Mouse (Mus musculus): ENCODE data around the gene Dstn. TPM values are rescaled to one million over a fixed set of nuclear protein-coding genes. Genes with fewer than 3 reads are reported as not detected.

Dstn gene
- total and polyA plus RNA-seq, 2 experiments: 27.5 to 252 TPM

- 94% methylated on average over 7 of the region's 7 CpGs for WGBS
- no peak for DNase-seq (ENCODE audit: extremely low read depth, low read depth, low spot score)
- H3K9ac ChIP-seq (ENCODE audit: low read depth, low read length): no peak overlapping the region
- no peaks in the 10 kb centered on the region for H3K4me1 ChIP-seq (ENCODE audit: control insufficient read depth, insufficient read depth, low read length)
- peaks cover 93% of the 10 kb centered on the region for H3K36me3 ChIP-seq (ENCODE audit: control insufficient read depth, insufficient read depth, low read length)
- no peak for TF ChIP-seq POLR2A (IDR thresholded peaks at IDR 0.05; ENCODE audit: extremely low read depth, insufficient read depth, low read length)
- TF ChIP-seq CTCF (IDR thresholded peaks at IDR 0.05; ENCODE audit: low read depth, low read length): no peak
- H3K27me3 ChIP-seq (ENCODE audit: control insufficient read depth, insufficient read depth, low read length): no peaks in the 10 kb centered on the region
- no peak overlapping the region for H3K4me3 ChIP-seq (ENCODE audit: insufficient read depth, low read depth, low read length)
- peaks cover 11% of the 10 kb centered on the region; the same call in 1 of the 2 replicates for H3K79me2 ChIP-seq (ENCODE audit: control insufficient read depth, insufficient read depth, low read length)
- no peak overlapping the region for H3K27ac ChIP-seq (replicated peaks; ENCODE audit: insufficient read depth, low read depth, low read length)
Measured at GRCm38 (mm10) chr2:143969260-143969659, 54.1 kb downstream of the Dstn start.

GRCm38 (mm10) chr2:143970841-143971240, 55.7 kb downstream of the Dstn start:
- no peaks in the 10 kb centered on the region for H3K27me3 ChIP-seq (ENCODE audit: control insufficient read depth, insufficient read depth, low read length)
- H3K36me3 ChIP-seq (ENCODE audit: control insufficient read depth, insufficient read depth, low read length): peaks cover 86% of the 10 kb centered on the region
- no peak overlapping the region for H3K27ac ChIP-seq (replicated peaks; ENCODE audit: insufficient read depth, low read depth, low read length)
- 88% methylated on average over 2 of the region's 2 CpGs for WGBS
- H3K9ac ChIP-seq (ENCODE audit: low read depth, low read length): no peak overlapping the region
- no peak overlapping the region for H3K4me3 ChIP-seq (ENCODE audit: insufficient read depth, low read depth, low read length)
- DNase-seq (ENCODE audit: extremely low read depth, low read depth, low spot score): no peak
- no peak for TF ChIP-seq CTCF (IDR thresholded peaks at IDR 0.05; ENCODE audit: low read depth, low read length)
- no peak for TF ChIP-seq POLR2A (IDR thresholded peaks at IDR 0.05; ENCODE audit: extremely low read depth, insufficient read depth, low read length)
- no peaks in the 10 kb centered on the region for H3K4me1 ChIP-seq (ENCODE audit: control insufficient read depth, insufficient read depth, low read length)
- H3K79me2 ChIP-seq (ENCODE audit: control insufficient read depth, insufficient read depth, low read length): peaks cover 9% of the 10 kb centered on the region; the same call in 1 of the 2 replicates

GRCm38 (mm10) chr2:143971887-143972286, 56.8 kb downstream of the Dstn start:
- H3K4me1 ChIP-seq (ENCODE audit: control insufficient read depth, insufficient read depth, low read length): no peaks in the 10 kb centered on the region
- no peak overlapping the region for H3K9ac ChIP-seq (ENCODE audit: low read depth, low read length)
- no peak for TF ChIP-seq POLR2A (IDR thresholded peaks at IDR 0.05; ENCODE audit: extremely low read depth, insufficient read depth, low read length)
- no peak for TF ChIP-seq CTCF (IDR thresholded peaks at IDR 0.05; ENCODE audit: low read depth, low read length)
- DNase-seq (ENCODE audit: extremely low read depth, low read depth, low spot score): no peak
- H3K27ac ChIP-seq (replicated peaks; ENCODE audit: insufficient read depth, low read depth, low read length): no peak overlapping the region
- H3K79me2 ChIP-seq (ENCODE audit: control insufficient read depth, insufficient read depth, low read length): peaks cover 9% of the 10 kb centered on the region; the same call in 1 of the 2 replicates
- H3K4me3 ChIP-seq (ENCODE audit: insufficient read depth, low read depth, low read length): no peak overlapping the region
- peaks cover 79% of the 10 kb centered on the region for H3K36me3 ChIP-seq (ENCODE audit: control insufficient read depth, insufficient read depth, low read length)
- WGBS: 87% methylated on average over 2 of the region's 2 CpGs
- no peaks in the 10 kb centered on the region for H3K27me3 ChIP-seq (ENCODE audit: control insufficient read depth, insufficient read depth, low read length)

- Histone ChIP-seq H3K4me1 (ENCODE audit: control insufficient read depth, insufficient read depth, low read length) (no peaks in the 10 kb centered on the region), H3K27ac (replicated peaks; ENCODE audit: insufficient read depth, low read depth, low read length) (no peak overlapping the region), H3K9ac (ENCODE audit: low read depth, low read length) (no peak overlapping the region), H3K79me2 (ENCODE audit: control insufficient read depth, insufficient read depth, low read length) (peaks cover 9% of the 10 kb centered on the region; the same call in 1 of the 2 replicates), H3K4me3 (ENCODE audit: insufficient read depth, low read depth, low read length) (no peak overlapping the region), H3K27me3 (ENCODE audit: control insufficient read depth, insufficient read depth, low read length) (no peaks in the 10 kb centered on the region), H3K36me3 (ENCODE audit: control insufficient read depth, insufficient read depth, low read length) (peaks cover 67% of the 10 kb centered on the region)
- no peak for TF ChIP-seq POLR2A (IDR thresholded peaks at IDR 0.05; ENCODE audit: extremely low read depth, insufficient read depth, low read length)
- TF ChIP-seq CTCF (IDR thresholded peaks at IDR 0.05; ENCODE audit: low read depth, low read length): no peak
- WGBS: 81% methylated on average over 7 of the region's 7 CpGs
- DNase-seq (ENCODE audit: extremely low read depth, low read depth, low spot score): no peak
Measured at GRCm38 (mm10) chr2:143973161-143973560, 58.0 kb downstream of the Dstn start.

- Histone ChIP-seq H3K27ac (replicated peaks; ENCODE audit: insufficient read depth, low read depth, low read length) (no peak overlapping the region), H3K4me1 (ENCODE audit: control insufficient read depth, insufficient read depth, low read length) (no peaks in the 10 kb centered on the region; the same call in 1 of the 2 replicates), H3K36me3 (ENCODE audit: control insufficient read depth, insufficient read depth, low read length) (peaks cover 49% of the 10 kb centered on the region), H3K9ac (ENCODE audit: low read depth, low read length) (no peak overlapping the region), H3K79me2 (ENCODE audit: control insufficient read depth, insufficient read depth, low read length) (peaks cover 18% of the 10 kb centered on the region; the same call in 1 of the 2 replicates), H3K27me3 (ENCODE audit: control insufficient read depth, insufficient read depth, low read length) (no peaks in the 10 kb centered on the region), H3K4me3 (ENCODE audit: insufficient read depth, low read depth, low read length) (no peak overlapping the region)
- WGBS: 88% methylated on average over 5 of the region's 5 CpGs
- TF ChIP-seq CTCF (IDR thresholded peaks at IDR 0.05; ENCODE audit: low read depth, low read length) (no peak), POLR2A (IDR thresholded peaks at IDR 0.05; ENCODE audit: extremely low read depth, insufficient read depth, low read length) (no peak)
- DNase-seq (ENCODE audit: extremely low read depth, low read depth, low spot score): no peak
Measured at GRCm38 (mm10) chr2:143975146-143975649, 60.1 kb downstream of the Dstn start.

GRCm38 (mm10) chr2:143978444-143979147, 63.5 kb downstream of the Dstn start:
- H3K79me2 ChIP-seq (ENCODE audit: control insufficient read depth, insufficient read depth, low read length): peaks cover 34% of the 10 kb centered on the region; the same call in 1 of the 2 replicates
- H3K4me1 ChIP-seq (ENCODE audit: control insufficient read depth, insufficient read depth, low read length): peaks cover 3% of the 10 kb centered on the region
- H3K27ac ChIP-seq (replicated peaks; ENCODE audit: insufficient read depth, low read depth, low read length): no peak overlapping the region
- WGBS: 60% methylated on average over 8 of the region's 8 CpGs
- H3K9ac ChIP-seq (ENCODE audit: low read depth, low read length): no peak overlapping the region
- no peaks in the 10 kb centered on the region for H3K27me3 ChIP-seq (ENCODE audit: control insufficient read depth, insufficient read depth, low read length)
- peak; percentile 42 for TF ChIP-seq CTCF (IDR thresholded peaks at IDR 0.05; ENCODE audit: low read depth, low read length)
- TF ChIP-seq POLR2A (IDR thresholded peaks at IDR 0.05; ENCODE audit: extremely low read depth, insufficient read depth, low read length): no peak
- H3K4me3 ChIP-seq (ENCODE audit: insufficient read depth, low read depth, low read length): no peak overlapping the region
- no peak for DNase-seq (ENCODE audit: extremely low read depth, low read depth, low spot score)
- peaks cover 23% of the 10 kb centered on the region for H3K36me3 ChIP-seq (ENCODE audit: control insufficient read depth, insufficient read depth, low read length)
